Mouse (Mus musculus) gastrocnemius, postnatal 4 days (tissue): ENCODE data around the gene Htr1d. TPM values are rescaled to one million over a fixed set of nuclear protein-coding genes. Genes with fewer than 3 reads are reported as not detected.

Source experiments
- DNase-seq, 2 experiments: peaks; one replicate each; pipeline ENCODE4 v3.0.0; 2021 to 2022; ENCODE audit warnings: low spot score in 2 of 2, mixed read lengths in 2 of 2
- total RNA-seq, 2 experiments: library from RNA; stranded (reverse); gene quantifications; 2 replicates each; pipeline ENCODE4 v1.2.3; 2021

Gene Htr1d
- total RNA-seq, 2 experiments from 2014 or later = not detected

- no peak for DNase-seq
Measured at GRCm38 (mm10) chr4:136452286-136452685, 29.0 kb downstream of the Htr1d start.

- DNase-seq = no peak
Measured at GRCm38 (mm10) chr4:136452792-136453191, 29.5 kb downstream of the Htr1d start.

- peak; percentile 57 to 84 for DNase-seq
Measured at GRCm38 (mm10) chr4:136454850-136455260, 31.5 kb downstream of the Htr1d start.

- DNase-seq = no peak
Measured at GRCm38 (mm10) chr4:136456516-136457218, 33.3 kb downstream of the Htr1d start.

- no peak for DNase-seq
Measured at GRCm38 (mm10) chr4:136458276-136458675, 35.0 kb downstream of the Htr1d start.

- DNase-seq = no peak
Measured at GRCm38 (mm10) chr4:136459210-136459609, 35.9 kb downstream of the Htr1d start.

GRCm38 (mm10) chr4:136461206-136461605 is 37.9 kb downstream of the Htr1d start:
- DNase-seq = peak in 1 of 2 experiments; percentile 7

GRCm38 (mm10) chr4:136461761-136462085 is 38.4 kb downstream of the Htr1d start:
- DNase-seq = no peak

- DNase-seq = peak; percentile 69 to 83
Measured at GRCm38 (mm10) chr4:136462086-136462838, 38.9 kb downstream of the Htr1d start, which contains the start of gene 6030445D17Rik. Gene 6030445D17Rik (plus strand): TSS chr4:136462250.

GRCm38 (mm10) chr4:136462839-136463178 is 39.5 kb downstream of the Htr1d start:
- peak in 1 of 2 experiments; percentile 13 for DNase-seq

GRCm38 (mm10) chr4:136463436-136463835 is 40.1 kb downstream of the Htr1d start:
- DNase-seq = peak in 1 of 2 experiments; percentile 9

- peak in 1 of 2 experiments; percentile 41 for DNase-seq
Measured at GRCm38 (mm10) chr4:136466226-136466625, 42.9 kb downstream of the Htr1d start.

- no peak for DNase-seq
Measured at GRCm38 (mm10) chr4:136468553-136469327, 45.4 kb downstream of the Htr1d start.

- DNase-seq = peak; percentile 88 to 92
Measured at GRCm38 (mm10) chr4:136469371-136469903, 46.1 kb downstream of the Htr1d start, which contains the start of gene Luzp1. Gene Luzp1 (plus strand): TSS chr4:136469761.

- no peak for DNase-seq
Measured at GRCm38 (mm10) chr4:136469941-136470346, 46.6 kb downstream of the Htr1d start.

- peak; percentile 38 to 56 for DNase-seq
Measured at GRCm38 (mm10) chr4:136470347-136471071, 47.2 kb downstream of the Htr1d start.

- DNase-seq = no peak
Measured at GRCm38 (mm10) chr4:136476692-136477091, 53.4 kb downstream of the Htr1d start.

- DNase-seq = no peak
Measured at GRCm38 (mm10) chr4:136486549-136486948, 63.2 kb downstream of the Htr1d start.
